Mouse (Mus musculus): ENCODE data around the gene Gng4.
A peak's percentile ranks its signal among the peaks of the same experiment; 100 is the strongest.

DNA sequence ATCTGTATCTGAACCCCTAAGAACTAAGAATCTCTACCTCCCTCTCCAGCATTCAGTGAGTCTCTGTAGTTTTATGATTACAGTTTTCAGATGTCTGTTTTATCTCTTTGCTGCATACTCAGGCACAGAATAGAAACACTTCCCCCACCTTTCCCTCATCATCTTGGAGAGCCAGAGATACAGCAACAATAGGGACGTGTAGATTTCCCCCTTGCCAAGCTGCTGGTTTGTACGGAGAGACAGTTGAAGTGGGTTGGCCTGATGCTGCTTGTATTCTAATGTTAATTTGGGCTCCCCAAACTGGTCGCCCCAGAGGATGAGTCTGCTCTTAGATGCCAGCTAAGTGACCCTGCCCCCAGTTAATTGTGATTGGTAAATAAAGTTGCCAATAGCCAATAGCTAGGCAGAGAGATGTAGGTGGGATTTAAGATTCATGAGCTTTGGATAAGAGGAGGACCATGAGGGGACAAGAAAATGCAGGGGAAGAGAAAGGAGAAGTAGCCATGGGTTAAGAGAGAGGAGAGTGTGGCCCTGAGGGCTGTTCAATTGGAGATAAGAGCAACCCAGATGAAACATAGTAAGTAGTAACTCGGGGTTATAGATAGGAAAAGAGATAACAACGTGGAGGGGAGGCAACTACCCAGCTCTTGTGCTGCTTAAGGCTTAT lies 11.4 kb downstream of the Gng4 start:
- TF ChIP-seq CTCF (conservative IDR thresholded peaks at IDR 0.05; ENCODE audit: low read length): no peak
- TF ChIP-seq POU5F1 (IDR thresholded peaks at IDR 0.05; ENCODE audit: borderline replicate concordance, low read length): peak; percentile 56; the same call in 1 of the 2 replicates

Measured in E14TG2a.4 (cell line).